ENCODE assay signal across 9 mouse cellular contexts in the genomic region with DNA sequence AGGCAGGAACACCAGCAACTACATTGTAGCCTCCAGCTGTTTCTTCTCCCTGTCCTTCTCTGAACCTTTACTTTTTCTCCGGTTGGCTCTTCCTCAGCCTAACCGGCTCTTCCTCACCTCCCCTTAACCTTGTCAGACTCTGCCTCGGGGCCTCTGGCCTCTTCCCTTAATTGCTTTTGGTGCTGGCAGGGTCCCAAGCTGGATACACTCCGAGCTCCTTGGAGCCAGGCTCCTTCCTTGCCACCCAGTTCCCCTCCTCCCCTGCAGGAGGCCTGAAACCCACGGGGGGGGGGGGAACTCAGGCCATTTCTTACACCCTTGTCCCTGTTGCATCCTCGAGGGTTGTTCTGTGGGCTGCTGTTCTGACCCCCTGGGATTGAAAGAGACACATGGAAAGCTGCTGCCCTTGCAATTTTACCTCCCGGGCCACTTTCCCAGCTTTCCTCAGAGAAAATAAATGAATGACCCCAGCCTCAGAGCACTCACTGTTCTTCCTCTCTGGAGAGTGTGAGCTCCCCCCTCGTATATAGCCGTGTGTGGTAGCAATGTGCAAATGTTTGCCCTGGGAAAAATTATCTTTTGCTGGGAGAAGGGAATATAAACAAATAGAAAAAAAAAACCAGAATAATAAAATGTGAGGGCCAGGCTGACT. TPM values are rescaled to one million over a fixed set of nuclear protein-coding genes. Genes with fewer than 3 reads are reported as not detected.
A peak's percentile ranks its signal among the peaks of the same experiment; 100 is the strongest.
DNase-seq lines count a peak whose midpoint lies in the region; ATAC-seq and TF ChIP-seq lines count a peak whose summit lies in the region.
"Had no signal": no experiment of that assay in that cellular context is flagged by ENCODE, and none has a peak within 500 bp of the region (broad histone marks: within the 10 kb centered on the region; RNA-seq: fewer than 3 reads in every experiment).

No protein-coding gene starts in this region.

- no peaks in the 10 kb centered on the region for H3K9me3 ChIP-seq in forebrain, embryonic 13.5 days (replicated peaks)
- H3K9me3 ChIP-seq: liver, embryonic 13.5 days had no signal

- DNase-seq in ovary, adult 18-20 months (ENCODE audit: low spot score), result peak; percentile 15
- no peak for DNase-seq in ovary, postnatal 10 days (ENCODE audit: low spot score)
- peak; percentile 60 for DNase-seq in kidney, postnatal 10 days
- DNase-seq in retina, embryonic 14.5 days (ENCODE audit: low spot score), result peak; percentile 27
- DNase-seq in thymus, adult 2 months, result no peak
- no peak for DNase-seq in gastrocnemius, adult 8-10 months (ENCODE audit: low spot score in 2 of 2)
- DNase-seq in frontal cortex, postnatal 10 days (ENCODE audit: low spot score in 2 of 2), result no peak
- DNase-seq: liver, embryonic 13.5 days had no signal

- no peaks in the 10 kb centered on the region for H3K36me3 ChIP-seq in forebrain, embryonic 13.5 days (ENCODE audit: poor library complexity, severe bottlenecking)
- H3K36me3 ChIP-seq in thymus, adult 2 months (ENCODE audit: control insufficient read depth, insufficient read depth, low read length), result no peaks in the 10 kb centered on the region
- H3K36me3 ChIP-seq: liver, embryonic 13.5 days had no signal

- no peak for ATAC-seq in forebrain, embryonic 13.5 days

- H3K4me3 ChIP-seq in forebrain, embryonic 13.5 days, result peak overlapping the region; percentile 79
- H3K4me3 ChIP-seq in thymus, adult 2 months (ENCODE audit: control insufficient read depth, insufficient read depth, low read length), result no peak overlapping the region

- peak overlapping the region; percentile 16; the same call in 1 of the 2 replicates for H3K9ac ChIP-seq in forebrain, embryonic 13.5 days
- H3K9ac ChIP-seq: liver, embryonic 13.5 days had no signal

- no peak for TF ChIP-seq CTCF in thymus, adult 2 months (IDR thresholded peaks at IDR 0.05; ENCODE audit: borderline replicate concordance, control insufficient read depth, extremely low read depth, insufficient read depth, low read length, poor library complexity)

- H3K4me2 ChIP-seq in forebrain, embryonic 13.5 days, result peak overlapping the region; percentile 93

- H3K27ac ChIP-seq in forebrain, embryonic 13.5 days, result peak overlapping the region; percentile 93; the same call in 1 of the 2 replicates
- H3K27ac ChIP-seq in thymus, adult 2 months (ENCODE audit: control insufficient read depth, insufficient read depth, low read length), result no peak overlapping the region
- H3K27ac ChIP-seq: liver, embryonic 13.5 days had no signal

- peaks cover 46% of the 10 kb centered on the region for H3K4me1 ChIP-seq in forebrain, embryonic 13.5 days
- peaks cover 53% of the 10 kb centered on the region for H3K4me1 ChIP-seq in thymus, adult 2 months (replicated peaks; ENCODE audit: control insufficient read depth, insufficient read depth, low read length)

- no peak for TF ChIP-seq POLR2A in thymus, adult 2 months (IDR thresholded peaks at IDR 0.05; ENCODE audit: control insufficient read depth, extremely low read depth, insufficient read depth, low read length, poor library complexity)

- peaks cover 6% of the 10 kb centered on the region for H3K27me3 ChIP-seq in forebrain, embryonic 13.5 days
- H3K27me3 ChIP-seq in thymus, adult 2 months (ENCODE audit: control insufficient read depth, insufficient read depth, low read length), result peaks cover 4% of the 10 kb centered on the region; the same call in 1 of the 2 replicates

- whole genome bisulfite sequencing in forebrain, embryonic 13.5 days, result 2% methylated on average over 9 of the region's 9 CpGs
- WGBS in thymus, adult 2 months, result 8% methylated on average over 9 of the region's 9 CpGs

RNA-seq across cellular contexts. Expression of gene Cacng4, which starts 1.2 kb away (rescaled TPM):
- polyA plus RNA-seq in forebrain, embryonic 13.5 days (2015; fragmentation: Nextera tagmentation; extraction: Ambion mirVana), result 23.1 and 27.6 TPM in 2 replicates
- 4.8 and 9.0 TPM in 2 replicates for polyA plus RNA-seq in thymus, adult 2 months (2012; rRNA removed)
- total RNA-seq in gastrocnemius, adult 8-10 months (2022), result not detected

Comparison
In these comparisons a context has a peak if more than half of its experiments do, and no peak if none do; other contexts are left out.
1. DNase-seq: peak in ovary, adult 18-20 months (single experiment), kidney, postnatal 10 days (single experiment) and retina, embryonic 14.5 days (single experiment); none in ovary, postnatal 10 days (single experiment), thymus, adult 2 months (single experiment), gastrocnemius, adult 8-10 months (0 of 2) and frontal cortex, postnatal 10 days (0 of 2).